Mouse (Mus musculus): ENCODE measurements around the gene 2810004N23Rik. TPM values are rescaled to one million over a fixed set of nuclear protein-coding genes. Genes with fewer than 3 reads are reported as not detected.

The 2810004N23Rik gene
- polyA plus RNA-seq, 1 experiment, result 27.1 TPM

DNA sequence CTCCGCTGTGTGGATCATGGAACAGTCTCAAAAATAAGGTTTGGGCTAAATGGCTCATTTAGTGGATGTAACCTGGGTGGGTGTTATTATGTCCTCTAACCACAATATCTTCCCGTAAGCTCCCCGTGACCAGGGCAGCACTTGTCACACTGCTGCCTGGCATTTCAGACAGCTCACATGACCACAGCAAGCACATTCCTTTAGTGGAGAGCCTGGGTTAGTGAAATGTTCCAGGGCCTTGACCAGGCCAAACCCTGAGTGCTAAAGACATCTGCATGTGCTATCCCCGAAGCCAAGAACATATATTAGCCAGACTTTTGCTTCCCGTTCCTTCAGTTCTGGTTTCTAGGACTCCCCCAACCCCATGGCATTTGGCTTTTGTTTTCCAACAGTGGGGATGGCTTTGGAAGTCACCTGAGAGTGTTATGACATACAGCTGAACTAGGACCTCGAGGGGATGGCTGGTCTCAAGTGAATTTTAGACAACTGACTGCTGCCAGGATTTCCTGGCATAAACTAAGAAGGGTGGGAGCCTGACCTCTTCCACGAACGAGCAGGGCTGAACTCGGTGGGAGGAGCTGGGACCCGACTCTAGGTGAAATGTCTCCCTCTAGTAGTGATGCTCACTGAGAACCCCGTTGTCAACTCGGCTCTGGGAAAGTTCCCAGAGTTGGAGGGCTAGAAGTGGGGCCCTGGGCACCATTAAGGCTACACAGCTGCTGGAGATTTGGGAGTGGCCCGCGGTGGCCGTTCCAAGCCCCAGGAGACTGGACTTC, 29.3 kb downstream of the 2810004N23Rik start:
- Histone ChIP-seq H3ac (ENCODE audit: control insufficient read depth, insufficient read length) (no peak overlapping the region), H3K79me2 (ENCODE audit: control insufficient read depth, insufficient read depth) (no peaks in the 10 kb centered on the region), H3K27me3 (ENCODE audit: control insufficient read depth, insufficient read depth, insufficient read length) (no peaks in the 10 kb centered on the region), H3K4me2 (ENCODE audit: low read depth) (no peak overlapping the region), H3K36me3 (ENCODE audit: control insufficient read depth, insufficient read depth) (no peaks in the 10 kb centered on the region), H3K4me3 (no peak overlapping the region)
- TF ChIP-seq USF1 (IDR thresholded peaks at IDR 0.05; ENCODE audit: low read depth), result peak; percentile 5
- TF ChIP-seq MYOD1 (IDR thresholded peaks at IDR 0.05; ENCODE audit: control insufficient read depth in 1 of 3, insufficient read length in 2 of 3, low read depth in 2 of 3), result peak in 2 of 3 experiments; percentile 17 to 32
- peak in 1 of 3 experiments; percentile 53 for TF ChIP-seq MYOG (IDR thresholded peaks at IDR 0.05; ENCODE audit: control insufficient read depth in 1 of 3, insufficient read depth in 1 of 3, insufficient read length in 2 of 3, low read depth in 2 of 3)
- no peak for TF ChIP-seq CEBPB (IDR thresholded peaks at IDR 0.05; ENCODE audit: insufficient read depth, poor library complexity, severe bottlenecking)

- H3ac ChIP-seq (ENCODE audit: control insufficient read depth, insufficient read length), result no peak overlapping the region
Observed at GRCm38 (mm10) chr8:124831941-124832340, 31.0 kb downstream of the 2810004N23Rik start.

DNA sequence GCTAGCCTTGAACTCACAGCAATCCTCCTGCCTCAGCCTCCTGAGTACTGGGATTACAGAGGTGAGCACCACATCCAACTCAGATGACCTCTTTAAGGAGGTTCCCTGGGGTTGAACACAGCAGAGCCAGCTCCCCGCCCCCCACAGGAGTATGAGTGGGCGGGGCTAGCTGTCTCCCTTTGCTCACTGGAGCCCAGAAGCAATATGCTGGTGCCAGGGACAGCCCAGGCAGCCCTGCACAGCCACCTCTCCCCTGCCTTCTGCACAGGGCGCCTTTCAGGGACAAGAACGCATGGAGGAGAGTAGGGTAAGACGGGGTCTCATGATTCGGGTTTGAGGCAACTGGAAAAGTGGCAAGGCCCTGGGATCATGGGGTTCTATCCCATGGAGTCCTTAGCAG, 31.4 kb downstream of the 2810004N23Rik start:
- TF ChIP-seq MYOG (IDR thresholded peaks at IDR 0.05; ENCODE audit: control insufficient read depth in 1 of 3, insufficient read depth in 1 of 3, insufficient read length in 2 of 3, low read depth in 2 of 3) (no peak), SRF (IDR thresholded peaks at IDR 0.05; ENCODE audit: control insufficient read depth, insufficient read length, low read depth) (no peak)
- Histone ChIP-seq H3K27me3 (ENCODE audit: control insufficient read depth, insufficient read depth, insufficient read length) (no peaks in the 10 kb centered on the region), H3K36me3 (ENCODE audit: control insufficient read depth, insufficient read depth) (no peaks in the 10 kb centered on the region), H3K4me2 (ENCODE audit: low read depth) (no peak overlapping the region), H3ac (ENCODE audit: control insufficient read depth, insufficient read length) (no peak overlapping the region), H3K4me3 (no peak overlapping the region), H3K79me2 (ENCODE audit: control insufficient read depth, insufficient read depth) (no peaks in the 10 kb centered on the region)

More at GRCm38 (mm10) chr8:124831941-124832340, 31.0 kb downstream of the 2810004N23Rik start:
- Histone ChIP-seq H3K36me3 (ENCODE audit: control insufficient read depth, insufficient read depth) (no peaks in the 10 kb centered on the region), H3K4me3 (no peak overlapping the region), H3K4me2 (ENCODE audit: low read depth) (no peak overlapping the region), H3K79me2 (ENCODE audit: control insufficient read depth, insufficient read depth) (no peaks in the 10 kb centered on the region), H3K27me3 (ENCODE audit: control insufficient read depth, insufficient read depth, insufficient read length) (no peaks in the 10 kb centered on the region)
- TF ChIP-seq POLR2AphosphoS2 (IDR thresholded peaks at IDR 0.05; ENCODE audit: insufficient read length, low read depth) (no peak), USF1 (IDR thresholded peaks at IDR 0.05; ENCODE audit: low read depth) (no peak)

- Histone ChIP-seq H3ac (ENCODE audit: control insufficient read depth, insufficient read length) (no peak overlapping the region), H3K27me3 (ENCODE audit: control insufficient read depth, insufficient read depth, insufficient read length) (no peaks in the 10 kb centered on the region), H3K4me2 (ENCODE audit: low read depth) (no peak overlapping the region), H3K4me3 (no peak overlapping the region), H3K79me2 (ENCODE audit: control insufficient read depth, insufficient read depth) (no peaks in the 10 kb centered on the region), H3K36me3 (ENCODE audit: control insufficient read depth, insufficient read depth) (no peaks in the 10 kb centered on the region)
- TF ChIP-seq USF1 (IDR thresholded peaks at IDR 0.05; ENCODE audit: low read depth) (no peak), TCF12 (IDR thresholded peaks at IDR 0.05; ENCODE audit: insufficient read depth, poor library complexity, severe bottlenecking) (no peak), REST (IDR thresholded peaks at IDR 0.05; ENCODE audit: insufficient read depth, insufficient read length) (no peak), SRF (IDR thresholded peaks at IDR 0.05; ENCODE audit: control insufficient read depth, insufficient read length, low read depth) (no peak), MAX (IDR thresholded peaks at IDR 0.05; ENCODE audit: low read depth) (no peak), CEBPB (IDR thresholded peaks at IDR 0.05; ENCODE audit: insufficient read depth, poor library complexity, severe bottlenecking) (no peak), E2F4 (IDR thresholded peaks at IDR 0.05; ENCODE audit: insufficient read depth) (no peak), MYOD1 (IDR thresholded peaks at IDR 0.05; ENCODE audit: control insufficient read depth in 1 of 3, insufficient read length in 2 of 3, low read depth in 2 of 3) (no peak), POLR2AphosphoS2 (IDR thresholded peaks at IDR 0.05; ENCODE audit: insufficient read length, low read depth) (no peak), TCF3 (IDR thresholded peaks at IDR 0.05; ENCODE audit: insufficient read length, low read depth) (no peak), MYOG (IDR thresholded peaks at IDR 0.05; ENCODE audit: control insufficient read depth in 1 of 3, insufficient read depth in 1 of 3, insufficient read length in 2 of 3, low read depth in 2 of 3) (no peak), POLR2A (IDR thresholded peaks at IDR 0.05; ENCODE audit: insufficient read length, low read depth) (no peak)
Observed at GRCm38 (mm10) chr8:124830050-124830449, 32.9 kb downstream of the 2810004N23Rik start.

- Histone ChIP-seq H3K36me3 (ENCODE audit: control insufficient read depth, insufficient read depth) (no peaks in the 10 kb centered on the region), H3ac (ENCODE audit: control insufficient read depth, insufficient read length) (no peak overlapping the region), H3K79me2 (ENCODE audit: control insufficient read depth, insufficient read depth) (no peaks in the 10 kb centered on the region), H3K4me2 (ENCODE audit: low read depth) (no peak overlapping the region), H3K4me3 (no peak overlapping the region), H3K27me3 (ENCODE audit: control insufficient read depth, insufficient read depth, insufficient read length) (no peaks in the 10 kb centered on the region)
- no peak for TF ChIP-seq MAX (IDR thresholded peaks at IDR 0.05; ENCODE audit: low read depth)
Observed at GRCm38 (mm10) chr8:124828561-124829240, 34.2 kb downstream of the 2810004N23Rik start.

Data from myocyte (in vitro differentiated cells).